Mouse (Mus musculus): ENCODE results near the gene Chrne. TPM values are rescaled to one million over a fixed set of nuclear protein-coding genes. Genes with fewer than 3 reads are reported as not detected.

The Chrne gene
- total and polyA plus RNA-seq, 2 experiments from 2014 or later: 0.59 to 4.5 TPM

DNA sequence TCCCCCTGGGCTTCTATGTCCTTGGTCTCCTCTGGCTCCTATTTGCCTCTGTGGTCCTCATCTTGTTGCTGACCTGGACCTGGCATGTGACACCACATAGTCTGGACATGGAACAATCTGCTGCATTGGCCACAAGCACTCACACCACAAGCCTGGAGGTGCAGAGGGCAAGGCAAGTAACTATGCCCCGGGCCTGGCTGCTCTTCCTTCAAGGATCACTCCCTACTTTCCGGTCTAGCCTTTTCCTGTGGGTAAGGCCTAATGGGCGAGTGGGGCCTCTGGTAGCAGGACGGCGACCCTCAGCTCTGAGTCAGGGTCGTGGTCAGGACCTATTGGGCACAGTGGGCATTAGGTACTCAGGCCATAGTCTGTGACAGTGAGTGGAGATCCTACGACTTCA lies 22.2 kb upstream of the Chrne start:
- H3K4me3 ChIP-seq (ENCODE audit: low read length): no peak overlapping the region
- H3K9me3 ChIP-seq (ENCODE audit: low read length): no peaks in the 10 kb centered on the region
- TF ChIP-seq CTCF (IDR thresholded peaks at IDR 0.05; ENCODE audit: low read depth): no peak
- H3K4me1 ChIP-seq (ENCODE audit: insufficient read depth, low read length): peaks cover 7% of the 10 kb centered on the region
- DNase-seq (ENCODE audit: low spot score) (no peak), ATAC-seq (no peak)
- H3K9ac ChIP-seq (replicated peaks; ENCODE audit: low read length): no peak overlapping the region
- H3K4me2 ChIP-seq (ENCODE audit: low read depth, low read length): no peak overlapping the region
- no peaks in the 10 kb centered on the region for H3K27me3 ChIP-seq (ENCODE audit: insufficient read depth, low read length)
- 78% methylated on average over 7 of the region's 7 CpGs for WGBS
- H3K36me3 ChIP-seq (ENCODE audit: insufficient read depth, low read length): peaks cover 10% of the 10 kb centered on the region
- H3K27ac ChIP-seq: no peak overlapping the region

DNA sequence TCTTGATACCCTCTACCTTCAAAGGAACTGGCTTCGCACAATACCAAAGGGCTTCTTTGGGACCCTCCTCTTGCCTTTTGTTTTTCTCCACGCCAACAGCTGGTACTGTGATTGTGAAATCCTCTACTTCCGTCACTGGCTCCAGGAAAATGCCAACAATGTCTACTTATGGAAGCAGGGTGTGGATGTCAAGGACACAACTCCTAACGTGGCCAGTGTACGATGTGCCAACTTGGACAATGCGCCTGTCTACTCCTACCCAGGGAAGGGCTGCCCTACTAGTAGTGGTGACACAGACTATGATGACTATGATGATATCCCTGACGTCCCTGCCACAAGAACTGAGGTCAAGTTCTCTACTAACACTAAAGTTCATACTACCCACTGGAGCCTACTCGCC lies 21.0 kb upstream of the Chrne start:
- Histone ChIP-seq H3K4me2 (ENCODE audit: low read depth, low read length) (no peak overlapping the region), H3K4me1 (ENCODE audit: insufficient read depth, low read length) (no peaks in the 10 kb centered on the region), H3K4me3 (ENCODE audit: low read length) (no peak overlapping the region), H3K27ac (no peak overlapping the region), H3K9ac (replicated peaks; ENCODE audit: low read length) (no peak overlapping the region), H3K27me3 (ENCODE audit: insufficient read depth, low read length) (no peaks in the 10 kb centered on the region), H3K36me3 (ENCODE audit: insufficient read depth, low read length) (peaks cover 7% of the 10 kb centered on the region), H3K9me3 (ENCODE audit: low read length) (no peaks in the 10 kb centered on the region)
- no peak for DNase-seq (ENCODE audit: low spot score)
- WGBS: 79% methylated on average over 8 of the region's 8 CpGs
- no peak for ATAC-seq
- no peak for TF ChIP-seq CTCF (IDR thresholded peaks at IDR 0.05; ENCODE audit: low read depth)

DNA sequence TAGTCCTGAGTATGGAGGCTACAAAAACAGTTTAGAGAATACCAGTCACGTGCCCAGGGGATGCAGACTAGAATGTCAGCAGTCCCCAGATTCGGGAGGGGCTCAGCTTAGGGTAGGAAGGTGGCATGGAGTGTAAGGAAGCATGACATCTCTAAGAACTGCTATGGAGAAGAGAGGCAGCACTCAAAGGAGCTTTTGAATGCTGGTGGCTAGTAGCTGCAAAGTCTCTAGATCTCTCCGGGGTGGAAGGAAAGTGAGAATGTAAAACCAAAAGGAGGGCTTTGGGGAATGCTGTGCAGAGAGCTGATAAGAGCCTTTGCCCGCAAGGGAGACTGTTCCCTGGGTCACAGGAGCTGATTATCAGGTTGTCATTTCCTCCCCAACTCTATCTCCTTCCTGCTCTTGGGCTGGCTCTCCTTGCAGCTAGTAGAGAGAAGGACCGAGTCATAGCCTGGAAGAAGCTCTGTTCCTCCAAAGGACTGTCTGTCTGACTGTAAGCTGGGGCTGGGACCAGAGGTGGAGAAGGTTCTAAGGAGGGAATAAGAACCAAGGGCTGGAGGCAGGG lies 19.8 kb upstream of the Chrne start, which contains the start of gene Gp1ba:
TSS of gene Gp1ba (plus strand) at position 409 of the 565 bp plus-strand sequence.
- no peak for TF ChIP-seq CTCF (IDR thresholded peaks at IDR 0.05; ENCODE audit: low read depth)
- Histone ChIP-seq H3K9ac (replicated peaks; ENCODE audit: low read length) (no peak within 1 kb of the TSS), H3K9me3 (ENCODE audit: low read length) (no peaks in the 10 kb centered on the region), H3K27ac (no peak within 1 kb of the TSS), H3K4me1 (ENCODE audit: insufficient read depth, low read length) (no peaks in the 10 kb centered on the region), H3K4me2 (ENCODE audit: low read depth, low read length) (no peak within 1 kb of the TSS), H3K27me3 (ENCODE audit: insufficient read depth, low read length) (no peaks in the 10 kb centered on the region), H3K4me3 (ENCODE audit: low read length) (no peak within 1 kb of the TSS), H3K36me3 (ENCODE audit: insufficient read depth, low read length) (no peaks in the 10 kb centered on the region)
- ATAC-seq (no peak), DNase-seq (ENCODE audit: low spot score) (no peak)
- WGBS: 54% methylated on average over 5 of the region's 5 CpGs

DNA sequence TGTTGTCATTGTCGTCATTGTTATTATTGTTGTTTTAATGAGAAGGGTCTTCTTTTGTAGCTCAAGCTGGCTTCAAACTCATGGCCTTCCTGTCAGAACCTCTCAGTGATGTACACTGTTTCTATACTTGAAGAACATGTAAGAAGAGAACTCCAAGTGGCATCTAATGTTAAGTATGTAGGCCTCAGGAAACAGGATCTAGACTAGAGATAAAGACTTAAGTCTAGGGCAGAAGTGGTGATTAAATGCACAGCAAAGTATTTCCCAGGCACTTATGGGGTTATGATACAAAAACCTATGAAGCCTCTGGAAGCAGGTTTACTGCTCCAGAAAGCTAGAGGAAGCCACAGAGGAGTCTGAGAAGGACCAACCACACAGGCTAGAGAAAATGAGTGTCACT lies 19.3 kb upstream of the Chrne start:
- no peaks in the 10 kb centered on the region for H3K27me3 ChIP-seq (ENCODE audit: insufficient read depth, low read length)
- ATAC-seq: no peak

DNA sequence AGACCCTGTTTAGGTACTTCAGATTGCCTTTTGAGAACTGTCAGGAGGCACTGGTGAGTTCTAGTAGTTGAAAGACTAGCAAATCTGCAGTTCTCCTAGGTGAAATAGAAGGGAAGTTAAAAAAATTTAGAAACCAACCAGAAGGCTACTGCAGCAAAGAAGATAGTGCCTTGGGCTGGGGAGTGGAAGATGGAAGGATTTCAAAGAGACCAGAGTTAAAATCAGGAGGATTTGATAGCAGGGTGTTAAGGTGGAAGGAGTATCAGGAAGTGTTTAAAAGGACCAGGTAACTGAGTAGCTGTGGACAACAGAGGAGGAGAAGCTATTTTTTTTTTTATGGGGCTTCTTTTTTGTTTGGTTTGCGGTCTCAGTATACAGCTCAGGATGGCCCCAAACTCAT lies 18.7 kb upstream of the Chrne start:
- Histone ChIP-seq H3K36me3 (ENCODE audit: insufficient read depth, low read length) (no peaks in the 10 kb centered on the region), H3K4me2 (ENCODE audit: low read depth, low read length) (no peak overlapping the region), H3K9ac (replicated peaks; ENCODE audit: low read length) (no peak overlapping the region), H3K27me3 (ENCODE audit: insufficient read depth, low read length) (no peaks in the 10 kb centered on the region), H3K9me3 (ENCODE audit: low read length) (no peaks in the 10 kb centered on the region), H3K4me1 (ENCODE audit: insufficient read depth, low read length) (no peaks in the 10 kb centered on the region), H3K27ac (no peak overlapping the region), H3K4me3 (ENCODE audit: low read length) (no peak overlapping the region)
- no peak for TF ChIP-seq CTCF (IDR thresholded peaks at IDR 0.05; ENCODE audit: low read depth)
- ATAC-seq: no peak
- WGBS: 92% methylated on average over 1 of the region's 1 CpGs
- no peak for DNase-seq (ENCODE audit: low spot score)

More for the DNA sequence above, 19.3 kb upstream of the Chrne start:
- no peak overlapping the region for H3K4me2 ChIP-seq (ENCODE audit: low read depth, low read length)
- H3K36me3 ChIP-seq (ENCODE audit: insufficient read depth, low read length): no peaks in the 10 kb centered on the region
- no peaks in the 10 kb centered on the region for H3K9me3 ChIP-seq (ENCODE audit: low read length)
- no peak for DNase-seq (ENCODE audit: low spot score)
- H3K27ac ChIP-seq: no peak overlapping the region
- no peaks in the 10 kb centered on the region for H3K4me1 ChIP-seq (ENCODE audit: insufficient read depth, low read length)
- no peak for TF ChIP-seq CTCF (IDR thresholded peaks at IDR 0.05; ENCODE audit: low read depth)
- WGBS: 90% methylated on average over 1 of the region's 1 CpGs
- no peak overlapping the region for H3K4me3 ChIP-seq (ENCODE audit: low read length)
- H3K9ac ChIP-seq (replicated peaks; ENCODE audit: low read length): no peak overlapping the region

DNA sequence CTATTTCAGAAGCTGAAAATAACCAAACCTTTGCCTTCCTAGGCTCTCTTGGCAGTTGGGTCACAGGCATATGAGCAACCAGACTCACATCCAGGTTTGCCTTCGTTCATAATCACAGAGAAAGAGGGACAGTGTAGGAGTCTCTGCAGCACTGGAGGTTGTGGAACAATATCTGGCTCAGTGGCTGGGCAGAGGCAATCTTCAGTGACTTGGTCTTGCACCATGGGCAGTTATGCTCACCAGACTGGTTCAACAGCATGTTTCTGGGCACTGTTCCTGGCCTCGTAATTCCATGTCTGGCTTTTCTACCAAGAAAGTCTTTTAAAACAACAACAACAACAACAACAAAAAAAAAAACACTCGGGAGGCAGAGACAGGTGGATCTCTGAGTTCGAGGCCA lies 16.6 kb upstream of the Chrne start:
- no peak for ATAC-seq
- Histone ChIP-seq H3K36me3 (ENCODE audit: insufficient read depth, low read length) (no peaks in the 10 kb centered on the region), H3K9ac (replicated peaks; ENCODE audit: low read length) (no peak overlapping the region), H3K4me1 (ENCODE audit: insufficient read depth, low read length) (no peaks in the 10 kb centered on the region), H3K27me3 (ENCODE audit: insufficient read depth, low read length) (no peaks in the 10 kb centered on the region), H3K27ac (no peak overlapping the region), H3K9me3 (ENCODE audit: low read length) (no peaks in the 10 kb centered on the region), H3K4me2 (ENCODE audit: low read depth, low read length) (no peak overlapping the region), H3K4me3 (ENCODE audit: low read length) (no peak overlapping the region)
- WGBS: 81% methylated on average over 4 of the region's 4 CpGs
- TF ChIP-seq CTCF (IDR thresholded peaks at IDR 0.05; ENCODE audit: low read depth): no peak
- no peak for DNase-seq (ENCODE audit: low spot score)

DNA sequence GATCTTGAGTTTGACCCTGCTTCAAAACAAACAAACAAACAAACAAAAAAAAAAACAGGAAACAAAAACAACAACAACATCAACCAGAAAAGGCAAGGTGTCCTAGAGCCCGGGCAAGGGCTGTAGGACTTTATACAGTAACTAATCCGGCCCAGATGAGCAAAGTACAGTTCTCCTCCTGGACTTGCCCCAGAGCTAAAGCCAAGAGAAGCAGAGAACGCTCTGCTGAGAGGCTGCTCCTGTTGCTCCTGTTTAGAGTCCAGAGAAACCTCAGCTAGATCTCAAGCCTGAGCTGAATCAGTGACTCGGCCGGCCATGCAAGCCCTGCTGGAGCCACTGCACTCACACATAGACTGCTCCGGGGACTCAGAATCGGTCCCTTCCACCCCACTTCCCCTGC lies 11.1 kb upstream of the Chrne start:
- Histone ChIP-seq H3K27ac (no peak overlapping the region), H3K4me3 (ENCODE audit: low read length) (no peak overlapping the region), H3K4me2 (ENCODE audit: low read depth, low read length) (no peak overlapping the region), H3K9me3 (ENCODE audit: low read length) (no peaks in the 10 kb centered on the region), H3K27me3 (ENCODE audit: insufficient read depth, low read length) (no peaks in the 10 kb centered on the region), H3K9ac (replicated peaks; ENCODE audit: low read length) (no peak overlapping the region), H3K4me1 (ENCODE audit: insufficient read depth, low read length) (no peaks in the 10 kb centered on the region), H3K36me3 (ENCODE audit: insufficient read depth, low read length) (no peaks in the 10 kb centered on the region)
- TF ChIP-seq CTCF (IDR thresholded peaks at IDR 0.05; ENCODE audit: low read depth): no peak
- DNase-seq (ENCODE audit: low spot score) (no peak), ATAC-seq (no peak)
- WGBS: 66% methylated on average over 7 of the region's 7 CpGs

All from hindbrain, postnatal 0 days (tissue).